Mouse (Mus musculus) ES-Bruce4 (cell line): Measurements from ENCODE around the gene Wdr82. TPM values are rescaled to one million over a fixed set of nuclear protein-coding genes. Genes with fewer than 3 reads are reported as not detected.

Experiments used
- H3K27ac ChIP-seq: 2 replicates; pipeline ENCODE4 v1.5.1; 2012; ENCODE audit warnings: low read length, inconsistent platforms; ENCODE audit not compliant: insufficient read depth
- H3K27me3 ChIP-seq: 2 replicates; pipeline ENCODE4 v1.6.1; 2012; ENCODE audit warnings: mild to moderate bottlenecking, low read length, inconsistent platforms; ENCODE audit not compliant: control insufficient read depth, poor library complexity, insufficient read depth, severe bottlenecking
- H3K36me3 ChIP-seq: 2 replicates; pipeline ENCODE4 v1.6.1; 2012; ENCODE audit warnings: inconsistent platforms, mild to moderate bottlenecking, low read length, moderate library complexity; ENCODE audit not compliant: control insufficient read depth, poor library complexity, insufficient read depth, severe bottlenecking
- H3K4me1 ChIP-seq: one replicate; pipeline ENCODE4 v1.8.1; 2011; ENCODE audit warnings: low read length; ENCODE audit not compliant: control insufficient read depth, insufficient read depth
- H3K4me3 ChIP-seq: 2 replicates; pipeline ENCODE4 v1.5.1; 2011; ENCODE audit warnings: low read depth, mild to moderate bottlenecking, low read length
- H3K9ac ChIP-seq: 2 replicates; pipeline ENCODE4 v1.6.1; 2012; ENCODE audit warnings: low read depth, mild to moderate bottlenecking, inconsistent platforms; ENCODE audit not compliant: poor library complexity, severe bottlenecking
- H3K9me3 ChIP-seq: replicated peaks from 2 replicates; pipeline ENCODE4 v1.6.1; 2012; ENCODE audit warnings: mild to moderate bottlenecking, low read length, inconsistent platforms; ENCODE audit not compliant: control insufficient read depth, poor library complexity, insufficient read depth, severe bottlenecking
- CTCF ChIP-seq: IDR thresholded peaks from one replicate; pipeline ENCODE4 v1.8.1; 2011; ENCODE audit warnings: low read depth, low read length
- EP300 ChIP-seq: IDR thresholded peaks from 2 replicates; pipeline ENCODE4 v1.6.1; 2011; ENCODE audit warnings: low read depth, low read length; ENCODE audit not compliant: insufficient read depth
- POLR2A ChIP-seq: IDR thresholded peaks from one replicate; pipeline ENCODE4 v1.8.1; 2011; ENCODE audit warnings: low read length; ENCODE audit not compliant: insufficient read depth
- polyA plus RNA-seq: library from polyadenylated mRNA; stranded (reverse); fragments of >200 nt; gene quantifications from 2 replicates; pipeline ENCODE4 v1.2.4, GENCODE M21; 2011; ENCODE audit warnings: low read depth; ENCODE audit not compliant: missing spikeins, insufficient read depth, insufficient read length

Gene Wdr82
- polyA plus RNA-seq, 1 experiment, result 118 TPM

DNA sequence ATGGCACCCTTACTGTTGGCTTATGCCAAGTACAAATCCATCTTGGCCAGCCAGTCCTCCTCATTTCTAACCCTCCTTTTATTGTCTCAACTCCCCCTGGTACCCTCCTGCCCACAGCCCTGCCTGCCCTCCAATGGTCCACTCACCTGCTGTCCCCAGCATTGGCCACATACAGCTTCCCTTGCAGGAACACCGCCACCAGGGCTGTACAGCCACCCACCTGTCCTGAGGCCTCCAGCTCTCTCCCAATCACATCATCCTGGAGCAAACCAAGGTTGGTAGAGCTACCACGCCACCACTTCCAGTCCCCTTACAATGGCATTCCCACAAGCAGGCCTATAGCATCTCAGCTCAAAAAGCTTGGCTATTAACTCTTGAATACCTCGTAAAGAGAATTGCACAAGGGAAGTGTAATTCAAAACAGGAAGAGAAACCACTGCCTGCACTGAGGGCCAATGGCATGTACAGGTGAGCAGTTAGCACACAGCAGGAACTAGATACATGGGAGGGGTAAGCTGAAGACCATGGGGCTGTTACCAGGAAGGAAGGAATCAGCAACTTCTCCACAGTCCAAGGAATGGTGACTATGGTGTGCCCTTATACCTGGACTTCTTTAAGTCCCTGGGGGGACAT is 26.5 kb downstream of the Wdr82 start:
- H3K36me3 ChIP-seq, result no peaks in the 10 kb centered on the region
- H3K9me3 ChIP-seq, result no peaks in the 10 kb centered on the region
- H3K27me3 ChIP-seq, result no peaks in the 10 kb centered on the region
- no peak overlapping the region for H3K9ac ChIP-seq
- no peaks in the 10 kb centered on the region for H3K4me1 ChIP-seq
- TF ChIP-seq EP300 (no peak), CTCF (no peak), POLR2A (no peak)
- H3K27ac ChIP-seq, result no peak overlapping the region
- no peak overlapping the region for H3K4me3 ChIP-seq

DNA sequence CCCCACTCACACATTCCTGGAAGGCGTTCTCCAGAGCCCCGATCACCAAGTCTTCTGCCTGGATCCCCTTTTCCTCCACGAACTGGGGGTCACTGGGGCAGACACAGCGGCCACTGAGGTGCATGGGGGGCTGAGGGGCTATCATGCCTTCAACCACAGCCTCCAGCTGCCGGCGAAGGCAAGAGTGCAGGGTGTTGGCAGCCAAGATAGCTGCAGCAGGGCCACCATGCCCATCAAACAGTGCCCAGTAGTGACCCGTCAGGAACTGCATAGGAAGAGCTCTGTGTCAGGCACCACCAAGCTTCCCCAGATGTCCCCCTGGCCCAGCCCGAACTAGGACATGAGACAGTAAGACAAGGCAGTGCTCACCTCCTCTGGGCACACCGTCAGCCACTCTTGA is 27.0 kb downstream of the Wdr82 start:
- H3K9me3 ChIP-seq, result no peaks in the 10 kb centered on the region
- H3K4me3 ChIP-seq, result no peak overlapping the region
- no peak overlapping the region for H3K9ac ChIP-seq
- H3K36me3 ChIP-seq, result no peaks in the 10 kb centered on the region
- TF ChIP-seq POLR2A (no peak), CTCF (no peak)
- H3K4me1 ChIP-seq, result no peaks in the 10 kb centered on the region
- no peak overlapping the region for H3K27ac ChIP-seq
- H3K27me3 ChIP-seq, result no peaks in the 10 kb centered on the region

DNA sequence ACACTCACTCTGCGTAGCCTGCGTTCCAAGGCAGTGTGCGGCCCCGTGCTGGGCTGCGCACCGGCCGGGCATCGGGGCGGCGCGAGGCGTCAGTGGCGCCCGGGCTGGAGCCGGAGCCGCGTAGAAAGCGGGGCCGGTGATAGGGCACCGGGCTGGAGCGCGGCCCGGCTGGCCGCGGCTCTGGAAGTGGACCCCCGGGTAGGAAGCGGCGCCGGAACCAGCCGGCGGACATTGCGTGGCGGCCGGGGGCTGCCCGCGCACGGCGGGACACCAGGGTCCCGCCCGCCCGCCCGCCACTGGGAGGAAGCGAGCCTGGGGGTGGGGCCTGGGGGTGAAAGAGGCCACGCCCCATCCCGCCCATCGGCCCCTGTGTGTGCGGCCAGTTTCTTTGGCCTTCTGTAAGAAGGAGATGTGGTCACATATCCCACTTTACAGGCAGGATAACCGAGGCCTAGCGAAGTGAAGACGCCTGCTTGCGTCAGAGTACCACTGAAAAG is 28.3 kb downstream of the Wdr82 start:
- no peaks in the 10 kb centered on the region for H3K4me1 ChIP-seq
- H3K36me3 ChIP-seq, result no peaks in the 10 kb centered on the region
- no peaks in the 10 kb centered on the region for H3K9me3 ChIP-seq
- peak overlapping the region; percentile 84 for H3K4me3 ChIP-seq
- H3K27me3 ChIP-seq, result no peaks in the 10 kb centered on the region
- peak overlapping the region; percentile 91 for H3K9ac ChIP-seq
- TF ChIP-seq EP300, result no peak
- peak; percentile 95 for TF ChIP-seq POLR2A
- peak overlapping the region; percentile 40; the same call in 1 of the 2 replicates for H3K27ac ChIP-seq

DNA sequence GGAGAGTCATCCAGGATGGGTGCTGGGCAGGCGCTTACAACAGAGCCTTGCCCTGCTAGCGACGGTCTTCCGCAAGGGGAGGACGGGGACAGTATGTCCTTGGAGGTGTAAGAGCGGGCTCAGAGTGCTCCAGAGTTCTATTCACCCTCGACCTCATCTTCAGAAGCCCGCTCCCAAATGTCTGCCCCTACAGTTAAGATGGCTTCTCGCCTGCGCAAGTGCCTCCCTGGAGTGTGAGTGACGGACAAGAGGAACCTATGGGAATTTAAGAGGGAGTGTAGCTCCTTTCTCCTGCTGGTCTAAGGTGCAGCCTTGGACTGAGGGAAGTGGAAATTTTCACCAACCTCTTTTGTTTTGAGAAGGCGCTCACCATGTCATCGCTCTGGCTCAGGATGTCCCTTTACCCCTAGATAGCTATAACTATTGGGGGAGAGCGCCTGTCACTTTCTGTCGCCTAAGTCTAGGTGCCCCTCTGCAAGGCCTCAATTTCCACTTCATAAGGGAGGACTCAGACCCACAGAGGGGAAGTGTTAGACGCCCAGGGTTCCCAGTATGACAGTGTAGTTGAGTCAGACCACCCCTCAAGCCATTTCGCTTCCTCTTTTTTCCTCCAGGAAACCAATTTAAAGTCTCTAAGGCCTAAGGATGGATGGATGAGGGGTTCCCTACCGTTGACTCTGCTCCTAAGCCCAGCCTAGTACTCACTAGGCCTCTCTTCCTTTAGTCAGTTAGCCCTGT is 29.0 kb downstream of the Wdr82 start, which contains the start of gene Ppm1m:
Gene Ppm1m, minus strand, starts transcription at position 212 of the 738 bp plus-strand sequence.
- H3K36me3 ChIP-seq, result no peaks in the 10 kb centered on the region
- TF ChIP-seq CTCF (no peak), POLR2A (no peak), EP300 (no peak)
- H3K4me3 ChIP-seq, result peak within 1 kb of the TSS; percentile 84
- H3K9ac ChIP-seq, result peak within 1 kb of the TSS; percentile 91
- H3K9me3 ChIP-seq, result no peaks in the 10 kb centered on the region
- no peaks in the 10 kb centered on the region for H3K27me3 ChIP-seq
- H3K4me1 ChIP-seq, result peaks cover 2% of the 10 kb centered on the region
- H3K27ac ChIP-seq, result peak within 1 kb of the TSS; percentile 40; the same call in 1 of the 2 replicates

DNA sequence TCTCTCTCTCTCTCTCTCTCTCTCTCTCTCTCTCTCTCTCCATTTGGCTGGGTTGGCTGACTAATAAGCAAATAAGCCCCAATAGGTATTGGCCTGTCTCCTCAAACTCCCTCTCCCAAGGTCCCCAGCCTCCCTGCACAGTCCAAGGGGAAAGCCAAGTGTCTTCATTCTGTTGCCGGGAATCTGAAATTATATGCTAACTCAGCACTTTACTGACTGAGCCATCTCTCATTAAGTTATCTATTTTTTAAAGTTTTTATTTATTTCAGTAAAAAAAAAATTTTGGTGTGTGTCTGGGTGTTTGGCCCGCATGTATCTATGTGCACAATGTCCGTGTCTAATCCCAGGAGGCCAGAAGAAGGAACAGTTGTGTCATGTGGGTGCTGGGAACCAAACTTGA is 31.2 kb downstream of the Wdr82 start:
- Histone ChIP-seq H3K9ac (peak overlapping the region; percentile 46; the same call in 1 of the 2 replicates), H3K4me3 (peak overlapping the region; percentile 69), H3K4me1 (peaks cover 9% of the 10 kb centered on the region), H3K36me3 (no peaks in the 10 kb centered on the region), H3K9me3 (no peaks in the 10 kb centered on the region), H3K27me3 (no peaks in the 10 kb centered on the region), H3K27ac (no peak overlapping the region)
- no peak for TF ChIP-seq POLR2A
- TF ChIP-seq CTCF, result no peak
- no peak for TF ChIP-seq EP300
